Mouse (Mus musculus): Measurements from ENCODE around the gene Rufy1.

Rufy1 gene

GRCm38 (mm10) chr11:50365322-50365721, 65.6 kb downstream of the Rufy1 start:
- in situ Hi-C loops (cut with MboI; ENCODE audit: unreplicated experiment in 2 of 2), result loop anchor here (5.0 to 10.0 kb wide), 6 partner anchors 98 to 383 kb away; no protein-coding TSS in a partner anchor

- in situ Hi-C loops (cut with MboI; ENCODE audit: unreplicated experiment in 2 of 2), result loop anchor here (5.0 to 10.0 kb wide), 3 partner anchors 97 to 380 kb away; no protein-coding TSS in a partner anchor
Observed at GRCm38 (mm10) chr11:50364548-50364947, 66.4 kb downstream of the Rufy1 start.

DNA sequence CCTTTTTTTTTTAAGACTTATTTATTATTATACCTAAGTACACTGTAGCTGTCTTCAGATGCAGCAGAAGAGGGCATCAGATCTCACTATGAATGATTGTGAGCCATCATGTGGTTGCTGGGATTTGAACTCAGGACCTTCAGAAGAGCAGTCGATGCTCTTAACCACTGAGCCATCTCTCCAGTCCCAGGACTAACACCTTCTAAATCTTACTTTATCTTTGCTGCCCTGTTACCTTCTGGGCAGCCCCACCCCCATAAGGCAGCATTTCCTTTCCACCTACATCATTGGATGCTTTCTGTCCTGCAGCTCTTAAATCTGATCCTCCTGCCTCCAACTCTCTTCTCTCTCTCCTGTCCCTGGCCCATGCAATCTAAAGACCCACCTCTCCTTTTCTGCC, 69.6 kb downstream of the Rufy1 start:
- in situ Hi-C loops (cut with MboI; ENCODE audit: unreplicated experiment in 2 of 2), result loop anchor here (5.0 to 10.0 kb wide), 3 partner anchors 94 to 376 kb away; no protein-coding TSS in a partner anchor

DNA sequence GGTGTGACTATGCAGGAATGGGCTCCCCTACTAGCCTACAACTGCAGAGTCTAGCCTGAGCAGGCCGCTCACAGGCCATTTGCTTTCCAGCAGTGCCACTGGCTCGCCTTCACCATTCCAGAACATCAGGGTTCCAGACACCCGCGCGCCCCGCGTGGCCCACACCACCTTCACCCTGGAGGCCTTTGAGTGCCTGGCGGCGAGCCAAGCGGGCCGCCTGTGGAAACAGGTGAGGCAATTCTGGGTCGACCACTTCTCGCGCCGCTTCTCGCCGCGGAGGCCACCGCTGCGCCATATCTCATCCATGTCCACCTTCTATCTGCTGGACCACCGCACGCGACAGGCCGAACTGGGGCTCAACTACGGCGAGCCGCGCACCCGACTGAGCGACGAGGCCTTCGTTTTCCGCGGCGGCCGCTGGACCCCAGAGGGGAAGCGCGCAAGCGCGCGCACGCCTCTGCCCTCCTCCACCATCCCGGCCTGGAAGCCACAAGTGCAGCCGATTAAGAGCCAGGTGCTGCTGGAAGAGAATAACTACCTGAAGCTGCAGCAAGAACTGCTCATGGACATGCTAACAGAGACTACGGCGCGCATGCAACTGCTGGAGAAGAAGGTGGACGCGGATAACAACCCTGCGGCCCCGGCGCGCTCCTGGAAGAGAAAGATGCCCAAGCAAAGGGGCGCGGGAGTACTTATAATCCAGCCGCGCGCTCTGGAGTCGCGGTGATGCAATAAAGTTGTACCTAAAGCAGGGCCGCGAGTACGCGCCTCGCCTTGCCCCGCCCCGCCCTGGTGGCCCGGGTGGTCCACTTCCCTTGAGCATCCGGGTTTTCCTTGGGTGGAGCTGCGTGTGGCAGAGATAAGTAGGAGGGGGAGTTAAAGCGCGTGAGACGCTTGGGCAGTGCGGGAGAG, 71.7 kb downstream of the Rufy1 start:
- in situ Hi-C loops (cut with MboI; ENCODE audit: unreplicated experiment in 2 of 2), result no loop called here

DNA sequence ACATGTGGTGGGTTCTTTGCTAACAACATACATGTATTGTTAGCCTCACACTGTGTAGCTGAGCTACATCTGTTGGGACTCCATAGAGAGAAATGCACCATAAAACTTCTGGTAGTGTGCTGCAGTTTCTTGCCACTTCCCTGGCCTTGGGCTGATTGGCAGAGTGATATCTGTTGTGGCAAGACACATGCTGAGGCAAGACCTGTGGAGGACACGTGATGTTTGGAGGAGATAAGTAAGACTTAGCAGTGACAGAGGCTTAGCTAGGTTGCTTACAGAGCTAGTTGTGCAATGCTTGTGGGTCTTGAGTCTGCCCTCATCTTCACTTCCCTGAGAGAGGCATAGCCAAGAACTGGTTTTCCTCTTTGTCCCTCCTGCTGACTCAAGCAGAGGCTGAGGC, 75.5 kb downstream of the Rufy1 start:
- in situ Hi-C loops (cut with MboI; ENCODE audit: unreplicated experiment in 2 of 2), result no loop called here

DNA sequence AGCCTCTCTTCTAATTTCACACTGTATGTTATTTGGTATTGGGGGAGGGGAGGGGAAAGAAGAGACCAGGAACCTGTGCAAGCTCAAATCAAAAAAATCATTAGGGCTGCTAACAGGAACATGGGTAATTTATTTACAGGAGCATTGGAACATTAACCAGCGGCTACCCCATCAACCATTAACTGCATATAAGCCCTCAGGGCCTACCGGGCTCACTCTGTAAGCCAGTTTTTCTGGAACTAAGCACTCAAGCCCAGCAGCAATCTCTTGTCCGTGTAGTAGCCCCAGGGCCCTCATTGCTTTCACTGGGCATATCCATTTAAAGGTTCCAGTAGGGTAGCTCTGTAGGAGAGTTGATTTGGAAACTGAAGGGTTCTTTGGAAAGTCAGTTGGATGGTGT, 76.1 kb downstream of the Rufy1 start:
- in situ Hi-C loops (cut with MboI; ENCODE audit: unreplicated experiment in 2 of 2), result no loop called here

DNA sequence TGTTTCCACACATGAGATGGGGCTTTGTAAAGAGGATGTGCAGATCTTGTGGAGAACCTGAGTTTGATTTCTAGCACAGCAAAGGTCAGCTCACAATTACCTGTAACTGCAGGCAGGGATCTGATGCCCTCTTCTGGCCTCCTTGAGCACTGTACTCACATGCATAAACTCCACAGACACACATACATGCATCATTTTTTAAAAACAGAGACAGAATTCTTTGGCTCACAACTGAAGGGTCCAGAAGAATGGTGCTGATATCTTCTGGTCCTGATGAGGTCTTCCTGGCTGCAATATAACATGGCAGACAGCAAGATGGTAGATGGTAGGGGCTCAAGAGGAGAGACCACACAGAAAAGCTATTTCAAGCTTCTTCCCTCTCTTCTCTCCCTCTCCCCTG, 76.8 kb downstream of the Rufy1 start, which contains the start of gene Cby3:
Gene Cby3, plus strand, starts transcription at position 301 of the 400 bp plus-strand sequence.
- in situ Hi-C loops (cut with MboI; ENCODE audit: unreplicated experiment in 2 of 2), result no loop called here

DNA sequence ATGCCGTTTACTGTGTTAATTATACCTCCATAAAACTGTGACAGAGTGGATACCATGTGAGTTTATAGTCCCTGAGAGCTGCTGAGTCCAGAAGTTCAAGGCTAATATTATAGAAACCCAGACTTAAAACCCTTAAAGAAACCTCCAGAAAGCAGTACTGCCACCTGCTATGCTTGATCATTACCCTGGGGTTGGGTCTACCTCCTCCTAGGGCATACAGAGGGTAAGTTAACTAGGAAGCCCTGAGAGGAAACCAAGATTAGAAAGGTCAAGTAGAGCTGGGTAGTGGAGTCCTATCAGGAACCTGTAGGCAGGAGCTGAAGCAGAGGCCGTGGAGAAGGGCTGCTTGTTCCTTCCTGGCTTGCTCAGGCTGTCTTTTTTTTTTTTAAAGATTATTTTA, 78.7 kb downstream of the Rufy1 start:
- in situ Hi-C loops (cut with MboI; ENCODE audit: unreplicated experiment in 2 of 2), result no loop called here

DNA sequence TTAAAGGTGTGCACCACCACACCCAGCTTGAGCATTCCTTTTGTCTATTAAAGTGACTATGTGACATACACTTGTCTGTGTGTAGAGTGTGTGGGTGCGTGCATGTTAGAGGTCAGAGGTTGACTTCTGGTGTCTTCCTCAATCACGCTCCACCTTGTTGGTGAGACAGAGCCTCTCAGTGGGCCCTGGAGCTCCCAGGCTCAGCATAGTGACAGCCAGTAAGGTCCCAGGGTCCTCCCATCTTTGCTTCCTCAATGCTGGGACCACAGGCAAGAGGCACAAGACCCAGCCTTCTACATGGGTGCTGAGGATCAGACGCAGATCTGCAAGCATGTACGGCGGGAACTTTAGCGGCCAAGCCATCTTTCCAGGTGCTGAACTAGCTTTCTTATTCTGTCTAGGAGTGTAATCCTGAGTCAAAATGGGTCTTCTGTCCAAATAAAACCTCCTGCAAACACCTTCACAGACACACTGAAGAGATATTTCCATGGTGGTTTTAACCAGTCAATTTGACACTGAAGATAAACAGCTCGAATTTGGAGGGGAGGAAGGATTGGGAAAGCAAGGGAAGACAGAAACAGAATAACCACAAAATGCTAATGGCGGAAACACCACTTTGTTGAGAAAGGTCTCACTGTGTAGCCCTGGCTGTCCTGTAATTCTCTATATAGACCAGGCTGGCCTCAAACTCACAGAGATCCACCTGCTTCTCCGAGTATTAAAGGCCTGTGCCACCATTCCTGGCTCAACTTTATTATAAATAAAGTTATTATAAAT, 84.5 kb downstream of the Rufy1 start:
- in situ Hi-C loops (cut with MboI; ENCODE audit: unreplicated experiment in 2 of 2), result no loop called here

DNA sequence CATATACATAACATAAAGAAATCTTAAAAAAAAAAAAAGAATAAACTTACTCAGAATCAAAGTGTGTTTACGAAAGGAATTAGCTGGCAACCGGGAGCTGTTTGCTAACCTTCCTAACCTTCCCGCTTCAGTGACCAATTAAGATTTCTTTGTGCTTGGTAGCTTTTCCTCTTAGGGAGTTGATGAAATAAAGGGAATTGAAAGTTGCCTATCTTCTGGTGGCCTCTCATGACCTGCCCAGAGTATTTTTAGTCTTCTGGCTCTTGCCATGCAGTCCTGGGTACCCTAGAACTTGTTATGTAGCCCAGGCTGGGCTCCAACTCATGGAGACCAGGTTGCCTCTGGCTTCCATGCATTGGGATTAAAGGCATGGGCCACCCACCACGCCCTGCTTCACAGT, 85.4 kb downstream of the Rufy1 start:
- in situ Hi-C loops (cut with MboI; ENCODE audit: unreplicated experiment in 2 of 2), result no loop called here

Data from v-Abl transformed pro-B cells (cell line).